In the genomic region with DNA sequence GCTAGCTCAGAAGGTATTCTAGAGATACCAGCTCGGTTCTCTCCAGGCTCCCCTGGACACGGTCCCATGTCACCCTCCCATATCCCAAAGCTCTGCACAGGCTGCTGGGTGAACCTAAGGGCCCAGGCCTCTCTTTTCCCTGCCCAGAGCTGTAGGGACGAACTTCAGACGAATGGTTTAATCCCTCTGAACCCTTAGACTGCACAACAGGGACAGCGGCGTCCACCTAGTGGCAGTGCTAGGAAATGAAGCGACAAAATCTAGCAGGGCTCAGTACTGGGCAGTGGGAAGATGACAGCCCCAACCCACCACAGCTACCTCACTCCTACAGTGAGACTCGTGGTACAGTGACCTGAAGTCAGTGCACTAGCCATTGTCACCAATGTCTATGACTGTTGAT, we compare ENCODE assay signal across 8 mouse cellular contexts. TPM values are rescaled to one million over a fixed set of nuclear protein-coding genes. Genes with fewer than 3 reads are reported as not detected.
DNase-seq lines count a peak whose midpoint lies in the region; ATAC-seq and TF ChIP-seq lines count a peak whose summit lies in the region.

No protein-coding gene starts in this region.

- H3K27me3 ChIP-seq in forebrain, embryonic 14.5 days (replicated peaks; ENCODE audit: control insufficient read depth, insufficient read depth, low read length): no peaks in the 10 kb centered on the region
- H3K27me3 ChIP-seq in hindbrain, embryonic 14.5 days (ENCODE audit: control insufficient read depth, insufficient read depth, low read length): no peaks in the 10 kb centered on the region
- no peaks in the 10 kb centered on the region for H3K27me3 ChIP-seq in limb, embryonic 11.5 days (ENCODE audit: control insufficient read depth, insufficient read depth, low read length)

- peak; percentile 79 for TF ChIP-seq CTCF in gastrocnemius, adult 2 months (IDR thresholded peaks at IDR 0.05)
- TF ChIP-seq CTCF in bone marrow macrophage, adult 2 months (IDR thresholded peaks at IDR 0.05; ENCODE audit: low read depth, low read length): peak; percentile 36; the same call in 1 of the 2 replicates

- peak; percentile 47 for ATAC-seq in forebrain, embryonic 14.5 days
- ATAC-seq in hindbrain, embryonic 14.5 days (ENCODE audit: low FRiP score): peak; percentile 33
- peak; percentile 55 for ATAC-seq in limb, embryonic 11.5 days (ENCODE audit: insufficient number of reproducible peaks, low FRiP score, low TSS enrichment, low read depth)

- peaks cover 30% of the 10 kb centered on the region for H3K4me1 ChIP-seq in bone marrow macrophage, adult 2 months (ENCODE audit: control insufficient read depth, insufficient read depth, low read length)
- peaks cover 47% of the 10 kb centered on the region for H3K4me1 ChIP-seq in forebrain, embryonic 14.5 days (ENCODE audit: control insufficient read depth, insufficient read depth, low read length)
- peaks cover 35% of the 10 kb centered on the region for H3K4me1 ChIP-seq in hindbrain, embryonic 14.5 days (replicated peaks; ENCODE audit: control insufficient read depth, insufficient read depth, low read length)
- peaks cover 20% of the 10 kb centered on the region for H3K4me1 ChIP-seq in limb, embryonic 11.5 days (ENCODE audit: control insufficient read depth, insufficient read depth, low read length)

- no peak for TF ChIP-seq POLR2A in bone marrow macrophage, adult 2 months (IDR thresholded peaks at IDR 0.05; ENCODE audit: borderline replicate concordance, low read depth, low read length)

- H3K9me3 ChIP-seq in forebrain, embryonic 14.5 days (replicated peaks; ENCODE audit: control insufficient read depth, low read length): no peaks in the 10 kb centered on the region
- no peaks in the 10 kb centered on the region for H3K9me3 ChIP-seq in hindbrain, embryonic 14.5 days (ENCODE audit: control insufficient read depth, low read length)
- H3K9me3 ChIP-seq in limb, embryonic 11.5 days (ENCODE audit: control insufficient read depth, low read length): no peaks in the 10 kb centered on the region

- peak overlapping the region; percentile 63; the same call in 1 of the 2 replicates for H3K27ac ChIP-seq in gastrocnemius, adult 2 months
- no peak overlapping the region for H3K27ac ChIP-seq in bone marrow macrophage, adult 2 months (ENCODE audit: insufficient read depth, low read depth, low read length)
- peak overlapping the region; percentile 74 for H3K27ac ChIP-seq in forebrain, embryonic 14.5 days (ENCODE audit: low read depth, low read length)
- 0 out of 2 replicates have a peak overlapping the region, but pooled peaks have one; percentile 49 for H3K27ac ChIP-seq in hindbrain, embryonic 14.5 days
- no peak overlapping the region for H3K27ac ChIP-seq in limb, embryonic 11.5 days (replicated peaks; ENCODE audit: low read depth, low read length)

- intact Hi-C loops in gastrocnemius, adult 2 months (cut with DNase I): loop anchor here (2.0 kb wide), 1 partner anchor 40 kb away; no protein-coding TSS in a partner anchor

- DNase-seq in gastrocnemius, adult 2 months: peak; percentile 68
- DNase-seq in gastrocnemius, postnatal 25 days: no peak
- peak; percentile 80 for DNase-seq in forebrain, embryonic 14.5 days (ENCODE audit: low spot score)
- peak; percentile 64 for DNase-seq in hindbrain, embryonic 14.5 days (ENCODE audit: low spot score)
- peak; percentile 80 for DNase-seq in limb, embryonic 11.5 days (ENCODE audit: low spot score)
- DNase-seq in mesoderm, embryonic 11.5 days (ENCODE audit: low read depth, low spot score): peak; percentile 74
- peak; percentile 63 for DNase-seq in right cerebral cortex, postnatal 4 days

- 6% methylated on average over 8 of the region's 8 CpGs for WGBS in forebrain, embryonic 14.5 days
- 8% methylated on average over 8 of the region's 8 CpGs for WGBS in hindbrain, embryonic 14.5 days
- 10% methylated on average over 8 of the region's 8 CpGs for WGBS in limb, embryonic 11.5 days

- H3K9ac ChIP-seq in forebrain, embryonic 14.5 days (ENCODE audit: low read length): peak overlapping the region; percentile 65
- peak overlapping the region; percentile 53; the same call in 1 of the 2 replicates for H3K9ac ChIP-seq in hindbrain, embryonic 14.5 days
- H3K9ac ChIP-seq in limb, embryonic 11.5 days (ENCODE audit: low read length): no peak overlapping the region

- H3K4me2 ChIP-seq in forebrain, embryonic 14.5 days (ENCODE audit: low read length): peak overlapping the region; percentile 95
- peak overlapping the region; percentile 81 for H3K4me2 ChIP-seq in hindbrain, embryonic 14.5 days (replicated peaks)
- peak overlapping the region; percentile 90; the same call in 1 of the 2 replicates for H3K4me2 ChIP-seq in limb, embryonic 11.5 days (ENCODE audit: low read depth, severe bottlenecking)

- H3K4me3 ChIP-seq in gastrocnemius, adult 2 months: peak overlapping the region; percentile 86
- H3K4me3 ChIP-seq in bone marrow macrophage, adult 2 months (ENCODE audit: insufficient read depth, low read length): peak overlapping the region; percentile 79; the same call in 1 of the 2 replicates
- H3K4me3 ChIP-seq in forebrain, embryonic 14.5 days (ENCODE audit: low read depth, low read length): peak overlapping the region; percentile 68
- peak overlapping the region; percentile 47; the same call in 1 of the 2 replicates for H3K4me3 ChIP-seq in hindbrain, embryonic 14.5 days (replicated peaks; ENCODE audit: low read length)
- no peak overlapping the region for H3K4me3 ChIP-seq in limb, embryonic 11.5 days (ENCODE audit: low read depth, low read length)

- no peaks in the 10 kb centered on the region for H3K36me3 ChIP-seq in forebrain, embryonic 14.5 days (ENCODE audit: control insufficient read depth, insufficient read depth, low read length)
- no peaks in the 10 kb centered on the region for H3K36me3 ChIP-seq in hindbrain, embryonic 14.5 days (replicated peaks; ENCODE audit: control insufficient read depth, insufficient read depth)
- no peaks in the 10 kb centered on the region for H3K36me3 ChIP-seq in limb, embryonic 11.5 days (ENCODE audit: control insufficient read depth, insufficient read depth, low read length)

RNA-seq across cellular contexts. Expression of gene Akna, which starts 5.5 kb away (rescaled TPM):
- 1 to 10 TPM in 1 of 2 experiments, under 1 TPM in 1; 0.97 to 1.8 TPM for total RNA-seq in gastrocnemius, adult 2 months (2021)
- total RNA-seq in gastrocnemius, postnatal 25 days (2021): 1 to 10 TPM; 1.1 to 1.4 TPM
- 33.3 and 39.4 TPM in 2 replicates for polyA plus RNA-seq in bone marrow macrophage, adult 2 months (2012; ENCODE audit: insufficient read depth, insufficient read length, missing spikeins)
- polyA plus RNA-seq in forebrain, embryonic 14.5 days (2014; fragmentation: Nextera tagmentation; extraction: Ambion mirVana): 5.7 and 8.5 TPM in 2 replicates
- 3.9 and 4.6 TPM in 2 replicates for polyA plus RNA-seq in hindbrain, embryonic 14.5 days (2014; fragmentation: Nextera tagmentation; extraction: Ambion mirVana)
- polyA plus RNA-seq in limb, embryonic 11.5 days (2014; fragmentation: Nextera tagmentation; extraction: Ambion mirVana): 9.5 and 10.9 TPM in 2 replicates

RNA-seq across cellular contexts. Expression of gene Orm2, which starts 46.4 kb away (rescaled TPM):
- not detected for total RNA-seq in gastrocnemius, adult 2 months (2021)
- total RNA-seq in gastrocnemius, postnatal 25 days (2021): 1 to 10 TPM in 1 of 2 experiments, not detected in 1; 1.8 TPM
- polyA plus RNA-seq in bone marrow macrophage, adult 2 months (2012; ENCODE audit: insufficient read depth, insufficient read length, missing spikeins): not detected in 2 replicates
- not detected in 2 replicates for polyA plus RNA-seq in forebrain, embryonic 14.5 days (2014; fragmentation: Nextera tagmentation; extraction: Ambion mirVana)
- not detected in 2 replicates for polyA plus RNA-seq in hindbrain, embryonic 14.5 days (2014; fragmentation: Nextera tagmentation; extraction: Ambion mirVana)
- polyA plus RNA-seq in limb, embryonic 11.5 days (2014; fragmentation: Nextera tagmentation; extraction: Ambion mirVana): not detected in 2 replicates

RNA-seq across cellular contexts. Expression of gene Orm3, which starts 52.7 kb away (rescaled TPM):
- total RNA-seq in gastrocnemius, adult 2 months (2021): not detected
- under 1 TPM in 1 of 2 experiments, not detected in 1; 0.38 TPM for total RNA-seq in gastrocnemius, postnatal 25 days (2021)
- polyA plus RNA-seq in bone marrow macrophage, adult 2 months (2012; ENCODE audit: insufficient read depth, insufficient read length, missing spikeins): not detected in 2 replicates
- not detected in 2 replicates for polyA plus RNA-seq in forebrain, embryonic 14.5 days (2014; fragmentation: Nextera tagmentation; extraction: Ambion mirVana)
- polyA plus RNA-seq in hindbrain, embryonic 14.5 days (2014; fragmentation: Nextera tagmentation; extraction: Ambion mirVana): not detected in 2 replicates
- not detected in 2 replicates for polyA plus RNA-seq in limb, embryonic 11.5 days (2014; fragmentation: Nextera tagmentation; extraction: Ambion mirVana)

Comparison
In these comparisons a context has a peak if more than half of its experiments do, and no peak if none do; other contexts are left out.
1. H3K27ac ChIP-seq: peak in gastrocnemius, adult 2 months (single experiment), forebrain, embryonic 14.5 days (single experiment) and hindbrain, embryonic 14.5 days (single experiment); none in bone marrow macrophage, adult 2 months (single experiment) and limb, embryonic 11.5 days (single experiment).
2. Peak in every context shown above with its lines, with median percentiles within 50 percentile points of each other: ATAC-seq and H3K4me2 ChIP-seq.